Mouse (Mus musculus): Measurements from ENCODE around the gene Atr. TPM values are rescaled to one million over a fixed set of nuclear protein-coding genes. Genes with fewer than 3 reads are reported as not detected.
"Not testable (repeated sequence)": the region's sequence is repeated elsewhere in the genome, so short reads cannot be mapped to it uniquely, and the experiment has no call there.

Gene Atr
- total RNA-seq, 2 experiments from 2014 or later = 15.6 to 16.3 TPM

GRCm38 (mm10) chr9:95897392-95897791, 40.0 kb downstream of the Atr start:
- DNase-seq (ENCODE audit: low spot score in 2 of 2) = no peak

- DNase-seq (ENCODE audit: low spot score in 2 of 2) = no peak
These were observed 75.5 kb downstream of the Atr start for GRCm38 (mm10) chr9:95932855-95933254.

- no peak for DNase-seq (ENCODE audit: low spot score in 2 of 2)
These were observed 96.3 kb downstream of the Atr start for GRCm38 (mm10) chr9:95953658-95954057.

- no peak for DNase-seq (ENCODE audit: low spot score in 2 of 2)
These were observed 96.8 kb downstream of the Atr start for GRCm38 (mm10) chr9:95954226-95954584.

GRCm38 (mm10) chr9:95954585-95955461, 97.4 kb downstream of the Atr start, which contains the start of gene Xrn1:
Gene Xrn1, plus strand, starts transcription at chr9:95954760.
- peak; percentile 90 to 94 for DNase-seq (ENCODE audit: low spot score in 2 of 2)

GRCm38 (mm10) chr9:95957611-95958010, 100.2 kb downstream of the Atr start:
- no peak for DNase-seq (ENCODE audit: low spot score in 2 of 2)

GRCm38 (mm10) chr9:95958041-95958730, 100.8 kb downstream of the Atr start:
- DNase-seq (ENCODE audit: low spot score in 2 of 2) = no peak

- not testable (repeated sequence) for DNase-seq (ENCODE audit: low spot score in 2 of 2)
These were observed 101.3 kb downstream of the Atr start for GRCm38 (mm10) chr9:95958731-95959105.

GRCm38 (mm10) chr9:95959246-95959645, 101.8 kb downstream of the Atr start:
- no peak for DNase-seq (ENCODE audit: low spot score in 2 of 2)

GRCm38 (mm10) chr9:95959732-95960428, 102.5 kb downstream of the Atr start:
- no peak for DNase-seq (ENCODE audit: low spot score in 2 of 2)

GRCm38 (mm10) chr9:95961058-95961457, 103.7 kb downstream of the Atr start:
- no peak for DNase-seq (ENCODE audit: low spot score in 2 of 2)

GRCm38 (mm10) chr9:95964037-95964436, 106.6 kb downstream of the Atr start:
- DNase-seq (ENCODE audit: low spot score in 2 of 2) = no peak

GRCm38 (mm10) chr9:95978279-95978678, 120.9 kb downstream of the Atr start:
- no peak for DNase-seq (ENCODE audit: low spot score in 2 of 2)

- DNase-seq (ENCODE audit: low spot score in 2 of 2) = no peak
These were observed 122.5 kb downstream of the Atr start for GRCm38 (mm10) chr9:95979896-95980295.

- DNase-seq (ENCODE audit: low spot score in 2 of 2) = no peak
These were observed 134.9 kb downstream of the Atr start for GRCm38 (mm10) chr9:95992255-95992654.

Other genes with a start within 250 kb of the Atr start
- gene Pcolce2, start 220.0 kb upstream of the Atr start, total RNA-seq (2021) = 1 to 10 TPM; 2.1 to 3.1 TPM
- 10 to 100 TPM; 42.1 to 51.5 TPM for gene Trpc1, start 107.2 kb upstream of the Atr start, total RNA-seq (2021)
- 1 to 10 TPM; 3.1 to 3.7 TPM for gene Pls1, start 12.3 kb upstream of the Atr start, total RNA-seq (2021)
- 10 to 100 TPM; 34.0 to 36.3 TPM for gene Xrn1, start 97.2 kb downstream of the Atr start, total RNA-seq (2021)

Data from layer of hippocampus, postnatal 10 days (tissue).